Mouse (Mus musculus) CH12.LX (cell line): ENCODE data around the gene Gm20388. TPM values are rescaled to one million over a fixed set of nuclear protein-coding genes. Genes with fewer than 3 reads are reported as not detected.

Experiments used
- DNase-seq: peaks from one replicate; pipeline ENCODE4 v3.0.0-alpha.2; 2013; ENCODE audit errors: extremely low read depth
- H3K27ac ChIP-seq: 2 replicates; pipeline ENCODE4 v1.5.1; 2012; ENCODE audit warnings: low read depth, mild to moderate bottlenecking, control low read depth, moderate library complexity; ENCODE audit not compliant: insufficient read depth
- H3K27me3 ChIP-seq: replicated peaks from 2 replicates; pipeline ENCODE3; 2012; ENCODE audit warnings: inconsistent platforms
- H3K36me3 ChIP-seq, 2 experiments: replicated peaks in 1 of 2; 2 replicates each; pipeline versions ENCODE3 to v1.6.1; 2012; ENCODE audit warnings: inconsistent platforms in 1 of 2, low read length in 1 of 2, mild to moderate bottlenecking in 1 of 2, mixed read lengths in 1 of 2, moderate library complexity in 1 of 2; ENCODE audit not compliant: control insufficient read depth in 1 of 2, insufficient read depth in 1 of 2
- H3K4me1 ChIP-seq, 2 experiments: 2 replicates each; pipeline ENCODE4 v1.6.1; 2012; ENCODE audit warnings: inconsistent platforms in 1 of 2, moderate library complexity in 1 of 2; ENCODE audit not compliant: insufficient read depth in 2 of 2, control insufficient read depth in 1 of 2
- H3K4me2 ChIP-seq: 2 replicates; pipeline ENCODE4 v1.6.1; 2012; ENCODE audit warnings: low read depth, mild to moderate bottlenecking, control low read depth; ENCODE audit not compliant: poor library complexity, insufficient read depth, severe bottlenecking
- H3K4me3 ChIP-seq, 3 experiments: fragments of 150-350 bp in 1 of 3; sonication (generic) in 1 of 3; replicated peaks in 1 of 3; 2 replicates each; pipeline versions ENCODE3 to v1.5.1; 2011 to 2012; ENCODE audit warnings: low read depth in 2 of 3, low read length in 2 of 3, mild to moderate bottlenecking in 2 of 3, moderate library complexity in 2 of 3, control low read depth in 1 of 3, improper control_type of control experiment in 1 of 3, inconsistent platforms in 1 of 3, mixed read lengths in 1 of 3; ENCODE audit not compliant: poor library complexity in 1 of 3
- H3K79me2 ChIP-seq: replicated peaks from 2 replicates; pipeline ENCODE4 v1.6.1; 2012; ENCODE audit warnings: mild to moderate bottlenecking, moderate library complexity; ENCODE audit not compliant: control insufficient read depth, poor library complexity, insufficient read depth, severe bottlenecking; ENCODE audit errors: extremely low read depth
- H3K9ac ChIP-seq: 2 replicates; pipeline ENCODE4 v1.6.1; 2012; ENCODE audit warnings: low read depth, mild to moderate bottlenecking, control low read depth, moderate library complexity; ENCODE audit not compliant: insufficient read depth
- H3K9me3 ChIP-seq: replicated peaks from 2 replicates; pipeline ENCODE3; 2012; ENCODE audit warnings: low read length, inconsistent platforms, mixed read lengths
- BHLHE40 ChIP-seq: IDR thresholded peaks from 2 replicates; pipeline ENCODE4 v1.6.1; 2011; ENCODE audit warnings: mild to moderate bottlenecking, low read depth, low read length, improper control_type of control experiment
- CHD2 ChIP-seq: IDR thresholded peaks from 2 replicates; pipeline ENCODE4 v1.6.1; 2011; ENCODE audit warnings: low read length, improper control_type of control experiment
- CTCF ChIP-seq, 2 experiments: IDR thresholded peaks in 1 of 2; conservative IDR thresholded peaks in 1 of 2; 2 replicates each; pipeline ENCODE4 v1.5.1; 2011 to 2012; ENCODE audit warnings: low read depth in 2 of 2, low read length in 2 of 2, improper control_type of control experiment in 1 of 2, inconsistent platforms in 1 of 2, mild to moderate bottlenecking in 1 of 2, moderate library complexity in 1 of 2
- ELF1 ChIP-seq: IDR thresholded peaks from 2 replicates; pipeline ENCODE4 v1.6.1; 2014; ENCODE audit warnings: low read depth, mild to moderate bottlenecking, inconsistent platforms, low read length, improper control_type of control experiment
- ETS1 ChIP-seq: conservative IDR thresholded peaks from 2 replicates; pipeline ENCODE4 v1.6.1; 2012; ENCODE audit warnings: low read depth, mild to moderate bottlenecking, inconsistent platforms, low read length, improper control_type of control experiment, moderate library complexity
- HCFC1 ChIP-seq: IDR thresholded peaks from 2 replicates; pipeline ENCODE4 v1.6.1; 2012; ENCODE audit warnings: low read depth, mild to moderate bottlenecking, inconsistent platforms, low read length, improper control_type of control experiment
- JUND ChIP-seq: conservative IDR thresholded peaks from 2 replicates; pipeline ENCODE4 v1.6.1; 2011; ENCODE audit warnings: low read depth, low read length, improper control_type of control experiment
- KAT2A ChIP-seq: IDR thresholded peaks from 2 replicates; pipeline ENCODE4 v1.6.1; 2012; ENCODE audit warnings: low read length, improper control_type of control experiment, inconsistent platforms; ENCODE audit not compliant: insufficient replicate concordance
- MAFK ChIP-seq: IDR thresholded peaks from 2 replicates; pipeline ENCODE4 v1.6.1; 2011; ENCODE audit warnings: low read length, improper control_type of control experiment; ENCODE audit not compliant: insufficient replicate concordance
- MAX ChIP-seq: IDR thresholded peaks from 2 replicates; pipeline ENCODE4 v1.6.1; 2011; ENCODE audit warnings: low read length, improper control_type of control experiment
- MAZ ChIP-seq: IDR thresholded peaks from 2 replicates; pipeline ENCODE4 v1.6.1; 2012; ENCODE audit warnings: low read depth, mild to moderate bottlenecking, inconsistent platforms, low read length, improper control_type of control experiment, moderate library complexity
- MEF2A ChIP-seq: IDR thresholded peaks from 2 replicates; pipeline ENCODE4 v1.6.1; 2014; ENCODE audit warnings: low read depth, mild to moderate bottlenecking, inconsistent platforms, low read length, improper control_type of control experiment, borderline replicate concordance
- NELFE ChIP-seq: IDR thresholded peaks from 2 replicates; pipeline ENCODE4 v1.6.1; 2011; ENCODE audit warnings: low read depth, low read length, improper control_type of control experiment
- POLR2AphosphoS2 ChIP-seq: IDR thresholded peaks from 2 replicates; pipeline ENCODE4 v1.6.1; 2011; ENCODE audit warnings: low read depth, low read length, improper control_type of control experiment
- RAD21 ChIP-seq: IDR thresholded peaks from 2 replicates; pipeline ENCODE4 v1.6.1; 2011; ENCODE audit warnings: low read depth, mild to moderate bottlenecking, low read length, improper control_type of control experiment, moderate library complexity
- SIN3A ChIP-seq: IDR thresholded peaks from 2 replicates; pipeline ENCODE4 v1.6.1; 2012; ENCODE audit warnings: low read length, improper control_type of control experiment, inconsistent platforms
- SMC3 ChIP-seq: IDR thresholded peaks from 2 replicates; pipeline ENCODE4 v1.6.1; 2011; ENCODE audit warnings: low read depth, low read length, improper control_type of control experiment
- TCF12 ChIP-seq: IDR thresholded peaks from 2 replicates; pipeline ENCODE4 v1.6.1; 2014; ENCODE audit warnings: low read depth, mild to moderate bottlenecking, inconsistent platforms, low read length, improper control_type of control experiment
- ZNF384 ChIP-seq: IDR thresholded peaks from 2 replicates; pipeline ENCODE4 v1.6.1; 2012; ENCODE audit warnings: low read depth, low read length, improper control_type of control experiment, inconsistent platforms
- dilution Hi-C: fragments of 300-500 bp; cut with MboI; formaldehyde crosslinking; loops from 2 replicates; pipeline ENCODE4 v1.14.3; 2020; ENCODE audit warnings: low sequenced_read_pairs; ENCODE audit not compliant: extremely low pct_unique_long_range_greater_than_20kb, extremely low pct_ligation_motif_present
- in situ Hi-C: fragments of 300-500 bp; cut with MboI; formaldehyde crosslinking; loops from 3 replicates; pipeline ENCODE4 v1.14.3; 2019; ENCODE audit warnings: low sequenced_read_pairs, low pct_ligation_motif_present, low pct_unique_long_range_greater_than_20kb, mixed read lengths
- polyA plus RNA-seq: library from polyadenylated mRNA; unstranded; fragments of >175 nt; gene quantifications from 2 replicates; pipeline ENCODE4 v1.2.1, GENCODE M21; 2012; ENCODE audit warnings: low read depth; ENCODE audit not compliant: insufficient read length
- total RNA-seq, 2 experiments: library from RNA; depleted of rRNA; stranded (reverse); fragments of 300-350 nt in 1 of 2; fragments of >200 nt in 1 of 2; gene quantifications; 2 replicates each; pipeline ENCODE4 v1.2.3; 2012 to 2014

The Gm20388 gene
- total and polyA plus RNA-seq, 3 experiments, result 14.8 to 26.3 (median 22.2) TPM

GRCm38 (mm10) chr8:123953686-123954085, 4043.0 kb downstream of the Gm20388 start:
- Histone ChIP-seq H3K9ac (no peak overlapping the region), H3K27ac (no peak overlapping the region), H3K4me2 (no peak overlapping the region), H3K4me1 (peaks cover 6 to 24% of the 10 kb centered on the region in 2 experiments; a peak in 3 of 4 replicates), H3K27me3 (no peaks in the 10 kb centered on the region), H3K79me2 (peaks cover 2% of the 10 kb centered on the region; the same call in 1 of the 2 replicates), H3K36me3 (peaks cover 18 to 54% of the 10 kb centered on the region in 2 experiments), H3K4me3 (no peak overlapping the region), H3K9me3 (no peaks in the 10 kb centered on the region)
- DNase-seq, result peak; percentile 41
- in situ Hi-C loops, result no loop called here
- TF ChIP-seq CHD2, result no peak
- TF ChIP-seq NELFE, result no peak
- no peak for TF ChIP-seq SMC3
- TF ChIP-seq ZNF384, result no peak
- TF ChIP-seq ETS1, result peak; percentile 43
- dilution Hi-C loops, result no loop called here

GRCm38 (mm10) chr8:123954246-123954645, 4043.6 kb downstream of the Gm20388 start:
- Histone ChIP-seq H3K4me2 (no peak overlapping the region), H3K79me2 (no peaks in the 10 kb centered on the region), H3K36me3 (peaks cover 18 to 58% of the 10 kb centered on the region in 2 experiments), H3K4me3 (no peak overlapping the region), H3K27ac (no peak overlapping the region), H3K27me3 (no peaks in the 10 kb centered on the region), H3K9ac (no peak overlapping the region), H3K4me1 (peaks cover 6 to 24% of the 10 kb centered on the region in 2 experiments; a peak in 3 of 4 replicates), H3K9me3 (no peaks in the 10 kb centered on the region)
- TF ChIP-seq ZNF384 (no peak), TCF12 (no peak), HCFC1 (no peak), CTCF (conservative IDR thresholded peaks at IDR 0.05 in 1 of 2, IDR thresholded peaks at IDR 0.05 in 1 of 2; ENCODE audit: low read depth in 2 of 2, low read length in 2 of 2) (no peak), RAD21 (no peak), KAT2A (no peak), MAX (no peak), NELFE (no peak), BHLHE40 (no peak), CHD2 (no peak), MAZ (no peak), MEF2A (no peak), MAFK (no peak), SIN3A (no peak), POLR2AphosphoS2 (no peak), JUND (no peak), ELF1 (no peak)
- dilution Hi-C loops (no loop called here), in situ Hi-C loops (no loop called here)
- DNase-seq, result no peak
